Mouse (Mus musculus): Measurements from ENCODE around the gene Mei1.

Gene Mei1

GRCm38 (mm10) chr15:82069898-82070297 is at the start of gene Mei1:
Gene Mei1 (plus strand): TSS chr15:82069996.
- DNase-seq (ENCODE audit: low spot score in 2 of 2), result no peak

GRCm38 (mm10) chr15:82022535-82023088 is 47.2 kb upstream of the Mei1 start:
- no peak for DNase-seq (ENCODE audit: low spot score in 2 of 2)

GRCm38 (mm10) chr15:82023965-82024635 is 45.7 kb upstream of the Mei1 start:
- DNase-seq (ENCODE audit: low spot score in 2 of 2), result no peak

- no peak for DNase-seq (ENCODE audit: low spot score in 2 of 2)
Measured at GRCm38 (mm10) chr15:82027276-82027675, 42.5 kb upstream of the Mei1 start.

- peak in 1 of 2 experiments; percentile 26 for DNase-seq (ENCODE audit: low spot score in 2 of 2)
Measured at GRCm38 (mm10) chr15:82027726-82028125, 42.1 kb upstream of the Mei1 start.

- DNase-seq (ENCODE audit: low spot score in 2 of 2), result no peak
Measured at GRCm38 (mm10) chr15:82032386-82032785, 37.4 kb upstream of the Mei1 start.

- DNase-seq (ENCODE audit: low spot score in 2 of 2), result no peak
Measured at GRCm38 (mm10) chr15:82033762-82034161, 36.0 kb upstream of the Mei1 start, which contains the start of gene Desi1. Gene Desi1 (minus strand): TSS chr15:82033862.

- DNase-seq (ENCODE audit: low spot score in 2 of 2), result peak in 1 of 2 experiments; percentile 56
Measured at GRCm38 (mm10) chr15:82035904-82036689, 33.7 kb upstream of the Mei1 start.

GRCm38 (mm10) chr15:82040650-82041049 is 29.1 kb upstream of the Mei1 start:
- DNase-seq (ENCODE audit: low spot score in 2 of 2), result peak; percentile 39 to 62

- DNase-seq (ENCODE audit: low spot score in 2 of 2), result no peak
Measured at GRCm38 (mm10) chr15:82044166-82044784, 25.5 kb upstream of the Mei1 start.

- no peak for DNase-seq (ENCODE audit: low spot score in 2 of 2)
Measured at GRCm38 (mm10) chr15:82046246-82046891, 23.4 kb upstream of the Mei1 start.

- peak; percentile 87 to 90 for DNase-seq (ENCODE audit: low spot score in 2 of 2)
Measured at GRCm38 (mm10) chr15:82047080-82047883, 22.5 kb upstream of the Mei1 start, which contains the start of gene Snu13. Gene Snu13 (minus strand): TSS chr15:82047598.

GRCm38 (mm10) chr15:82052544-82052943 is 17.3 kb upstream of the Mei1 start:
- DNase-seq (ENCODE audit: low spot score in 2 of 2), result no peak

GRCm38 (mm10) chr15:82058719-82059201 is 11.0 kb upstream of the Mei1 start, which contains the start of gene 4930407I10Rik:
Gene 4930407I10Rik (plus strand): TSS chr15:82059151.
- no peak for DNase-seq (ENCODE audit: low spot score in 2 of 2)

- no peak for DNase-seq (ENCODE audit: low spot score in 2 of 2)
Measured at GRCm38 (mm10) chr15:82063909-82064308, 5.9 kb upstream of the Mei1 start.

GRCm38 (mm10) chr15:82065511-82065910 is 4.3 kb upstream of the Mei1 start:
- DNase-seq (ENCODE audit: low spot score in 2 of 2), result peak; percentile 32 to 55

GRCm38 (mm10) chr15:82071816-82072469 is 2.1 kb downstream of the Mei1 start:
- no peak for DNase-seq (ENCODE audit: low spot score in 2 of 2)

GRCm38 (mm10) chr15:82073490-82073889 is 3.7 kb downstream of the Mei1 start:
- no peak for DNase-seq (ENCODE audit: low spot score in 2 of 2)

- no peak for DNase-seq (ENCODE audit: low spot score in 2 of 2)
Measured at GRCm38 (mm10) chr15:82079883-82080282, 10.1 kb downstream of the Mei1 start.

GRCm38 (mm10) chr15:82081161-82081560 is 11.4 kb downstream of the Mei1 start:
- DNase-seq (ENCODE audit: low spot score in 2 of 2), result peak in 1 of 2 experiments; percentile 34

Data from natural killer cell, adult 2 months (primary cell).